Mouse (Mus musculus): ENCODE measurements around the gene Lsm7.
"Not testable (repeated sequence)": the region's sequence is repeated elsewhere in the genome, so short reads cannot be mapped to it uniquely, and the experiment has no call there.

Lsm7 gene

DNA sequence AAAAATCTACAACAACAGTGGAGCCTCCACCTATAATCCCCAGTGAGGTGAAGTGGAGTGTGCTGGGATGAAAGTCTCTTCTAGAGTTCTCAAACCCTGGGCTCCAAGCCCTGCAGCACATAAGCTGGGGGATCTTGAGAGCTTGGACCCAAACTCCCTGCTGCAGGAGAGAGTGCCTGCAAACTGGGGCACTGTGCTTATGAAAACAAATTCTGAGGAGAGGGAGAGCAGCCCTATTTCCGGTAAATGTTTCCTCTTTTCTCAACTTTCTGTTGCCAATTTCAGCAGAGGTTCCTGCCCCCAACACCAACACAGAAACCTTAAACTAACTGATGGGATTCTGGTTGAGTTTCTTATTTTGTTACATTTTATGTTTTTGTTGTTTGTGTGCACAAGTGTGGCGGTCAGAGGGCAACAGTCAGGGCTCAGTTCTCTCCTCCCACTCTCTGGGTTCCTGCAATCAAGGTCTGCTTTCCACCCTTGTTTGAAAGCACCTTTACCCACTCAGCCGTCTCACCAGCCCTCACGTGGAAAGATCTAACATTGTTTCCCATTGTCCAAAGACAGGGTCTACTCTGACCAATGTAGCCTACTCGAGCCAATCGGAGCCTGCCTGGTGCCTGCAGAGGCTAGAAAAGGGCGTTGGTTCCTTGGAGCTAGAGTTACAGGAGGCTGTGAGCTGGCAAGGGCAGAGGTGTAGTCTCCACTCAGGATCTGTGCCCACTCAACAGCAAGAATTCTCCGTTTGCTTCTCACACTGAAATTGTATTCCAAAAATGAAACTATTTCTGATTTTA, 31.0 kb downstream of the Lsm7 start:
- in situ Hi-C loops (cut with MboI; ENCODE audit: low pct_unique_long_range_greater_than_20kb in 1 of 2, low sequenced_read_pairs in 2 of 2, unreplicated experiment in 1 of 2), result loop anchor here (5.0 to 10.0 kb wide), 3 partner anchors 53 to 173 kb away; no protein-coding TSS in a partner anchor

DNA sequence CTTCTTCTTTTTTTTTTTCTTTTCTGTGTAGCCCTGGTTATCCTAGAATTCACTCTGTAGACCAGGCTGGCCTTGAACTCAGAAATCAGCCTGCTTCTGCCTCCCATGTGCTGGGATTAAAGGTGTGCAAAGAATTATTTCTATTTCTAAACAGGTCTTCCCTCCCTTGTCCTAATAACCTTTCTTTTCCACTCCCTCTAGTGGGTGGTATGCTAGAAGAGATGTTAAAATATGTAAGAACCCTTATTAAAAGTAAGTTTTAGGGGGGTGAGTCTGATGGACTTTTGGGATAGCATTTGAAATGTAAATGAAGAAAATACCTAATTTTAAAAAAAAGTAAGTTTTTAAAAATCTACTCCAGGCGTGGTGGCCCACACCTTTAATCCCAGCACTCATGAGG, 31.7 kb downstream of the Lsm7 start:
- in situ Hi-C loops (cut with MboI; ENCODE audit: low pct_unique_long_range_greater_than_20kb in 1 of 2, low sequenced_read_pairs in 2 of 2, unreplicated experiment in 1 of 2), result loop anchor here (5.0 to 10.0 kb wide), 3 partner anchors 54 to 174 kb away; no protein-coding TSS in a partner anchor

DNA sequence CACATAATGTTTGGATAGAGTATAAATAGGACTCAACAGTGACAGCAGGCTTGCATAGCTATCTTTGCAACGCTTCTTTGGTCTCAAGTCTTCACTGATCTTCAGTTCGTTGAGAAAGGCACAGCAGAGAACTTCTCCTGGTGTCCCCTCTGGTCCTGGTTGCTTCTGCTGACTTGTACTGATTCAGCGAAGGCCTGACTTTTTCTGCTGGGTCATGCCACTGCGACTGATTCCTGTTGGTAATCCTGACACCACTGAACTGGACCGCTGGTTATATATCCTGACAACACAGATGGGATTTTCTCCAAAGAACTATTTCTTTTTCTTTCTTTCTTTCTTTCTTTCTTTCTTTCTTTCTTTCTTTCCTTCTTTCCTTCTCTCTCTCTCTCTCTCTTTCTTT, 32.5 kb downstream of the Lsm7 start:
- in situ Hi-C loops (cut with MboI; ENCODE audit: low pct_unique_long_range_greater_than_20kb in 1 of 2, low sequenced_read_pairs in 2 of 2, unreplicated experiment in 1 of 2), result loop anchor here (5.0 to 10.0 kb wide), 3 partner anchors 55 to 175 kb away; no protein-coding TSS in a partner anchor

GRCm38 (mm10) chr10:80821991-80822390, 33.0 kb downstream of the Lsm7 start:
- in situ Hi-C loops (cut with MboI; ENCODE audit: low pct_unique_long_range_greater_than_20kb in 1 of 2, low sequenced_read_pairs in 2 of 2, unreplicated experiment in 1 of 2), result loop anchor here (5.0 to 10.0 kb wide), 3 partner anchors 55 to 175 kb away; no protein-coding TSS in a partner anchor

- in situ Hi-C loops (cut with MboI; ENCODE audit: low pct_unique_long_range_greater_than_20kb in 1 of 2, low sequenced_read_pairs in 2 of 2, unreplicated experiment in 1 of 2), result no loop called here
These were observed 35.6 kb downstream of the Lsm7 start for GRCm38 (mm10) chr10:80819406-80819805.

DNA sequence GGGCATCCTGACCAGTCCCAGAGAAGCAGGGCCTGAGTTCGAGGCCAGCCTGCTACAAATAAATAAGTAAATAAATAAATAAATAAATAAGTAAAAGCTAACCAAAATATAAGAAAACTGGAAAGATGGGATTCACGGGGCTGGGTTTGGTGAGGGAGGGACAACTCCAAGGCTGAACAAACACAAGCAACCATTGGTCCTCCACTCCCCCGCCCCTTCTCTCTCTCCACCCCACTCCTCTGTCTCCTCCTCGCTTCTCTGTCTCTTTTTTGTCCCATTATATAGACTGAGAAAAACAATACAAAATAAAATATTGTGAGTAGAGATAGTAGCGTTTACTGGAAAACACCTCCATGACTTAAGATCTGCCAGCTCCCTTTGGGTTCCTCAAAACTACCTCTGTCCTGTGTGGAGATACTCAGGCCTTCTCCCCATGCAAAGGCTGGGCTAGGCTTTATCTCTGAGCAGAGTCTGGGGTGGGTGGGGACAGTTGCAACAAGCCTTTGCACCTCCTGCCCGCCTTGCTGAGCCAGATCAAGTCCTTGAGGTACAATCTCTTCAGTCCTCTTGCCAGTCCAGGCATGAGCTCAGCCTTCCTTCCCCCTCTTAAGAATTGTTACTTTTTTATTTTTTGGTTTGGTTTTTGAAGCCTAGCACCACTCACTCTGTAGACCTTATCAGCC, 36.3 kb downstream of the Lsm7 start:
- in situ Hi-C loops (cut with MboI; ENCODE audit: low pct_unique_long_range_greater_than_20kb in 1 of 2, low sequenced_read_pairs in 2 of 2, unreplicated experiment in 1 of 2), result no loop called here

- in situ Hi-C loops (cut with MboI; ENCODE audit: low pct_unique_long_range_greater_than_20kb in 1 of 2, low sequenced_read_pairs in 2 of 2, unreplicated experiment in 1 of 2), result not testable (repeated sequence)
These were observed 37.1 kb downstream of the Lsm7 start for GRCm38 (mm10) chr10:80817955-80818354.

DNA sequence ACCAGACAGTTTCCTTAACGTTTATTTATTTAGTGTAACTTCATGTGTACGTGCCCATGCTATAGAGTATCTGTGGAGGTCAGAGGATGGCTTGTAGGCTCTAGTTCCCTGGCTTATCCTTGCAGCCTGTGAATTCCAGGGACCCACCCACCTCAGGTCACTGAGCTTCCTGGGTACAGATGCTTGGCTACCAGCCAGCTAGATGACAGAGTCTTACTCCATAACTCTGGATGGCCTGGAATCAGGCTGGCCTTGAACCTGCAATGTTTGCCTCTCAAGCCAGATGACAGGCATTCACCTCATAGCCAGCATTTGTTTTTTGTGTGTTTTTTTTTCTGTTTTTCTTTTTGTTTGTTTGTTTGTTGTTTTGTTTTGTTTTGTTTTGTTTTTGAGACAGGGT, 37.8 kb downstream of the Lsm7 start:
- in situ Hi-C loops (cut with MboI; ENCODE audit: low pct_unique_long_range_greater_than_20kb in 1 of 2, low sequenced_read_pairs in 2 of 2, unreplicated experiment in 1 of 2), result no loop called here

DNA sequence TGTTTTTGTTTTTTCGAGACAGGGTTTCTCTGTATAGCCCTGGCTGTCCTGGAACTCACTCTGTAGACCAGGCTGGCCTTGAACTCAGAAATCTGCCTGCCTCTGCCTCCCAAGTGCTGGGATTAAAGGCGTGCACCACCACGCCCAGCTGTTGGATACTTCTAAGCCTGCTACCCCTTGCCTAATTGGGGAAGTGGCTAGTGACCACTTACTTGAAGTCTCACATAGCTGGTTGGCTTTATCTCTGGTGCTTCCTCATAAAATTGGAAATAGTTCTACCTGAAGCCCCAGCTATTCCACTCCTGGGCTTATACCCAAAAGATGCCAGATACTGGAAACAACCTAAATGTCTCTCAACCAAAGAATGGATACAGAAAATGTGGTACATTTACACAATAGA, 38.7 kb downstream of the Lsm7 start:
- in situ Hi-C loops (cut with MboI; ENCODE audit: low pct_unique_long_range_greater_than_20kb in 1 of 2, low sequenced_read_pairs in 2 of 2, unreplicated experiment in 1 of 2), result not testable (repeated sequence)

DNA sequence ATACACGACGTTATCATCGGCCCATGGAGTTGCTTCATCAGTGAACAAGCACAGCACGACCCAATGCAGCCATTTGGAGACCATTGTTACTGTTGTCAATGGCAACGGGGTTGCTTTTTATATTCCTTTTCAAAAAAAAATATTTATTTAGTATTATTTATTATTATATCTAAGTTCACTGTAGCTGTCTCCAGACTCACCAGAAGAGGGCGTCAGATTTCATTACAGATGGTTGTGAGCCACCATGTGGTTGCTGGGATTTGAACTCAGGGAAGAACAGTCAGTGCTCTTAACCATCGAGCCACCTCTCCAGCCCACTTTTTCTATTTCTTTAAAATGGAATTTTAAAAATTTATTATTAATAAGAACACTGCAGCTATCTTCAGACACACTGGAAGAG, 40.2 kb downstream of the Lsm7 start:
- in situ Hi-C loops (cut with MboI; ENCODE audit: low pct_unique_long_range_greater_than_20kb in 1 of 2, low sequenced_read_pairs in 2 of 2, unreplicated experiment in 1 of 2), result no loop called here

DNA sequence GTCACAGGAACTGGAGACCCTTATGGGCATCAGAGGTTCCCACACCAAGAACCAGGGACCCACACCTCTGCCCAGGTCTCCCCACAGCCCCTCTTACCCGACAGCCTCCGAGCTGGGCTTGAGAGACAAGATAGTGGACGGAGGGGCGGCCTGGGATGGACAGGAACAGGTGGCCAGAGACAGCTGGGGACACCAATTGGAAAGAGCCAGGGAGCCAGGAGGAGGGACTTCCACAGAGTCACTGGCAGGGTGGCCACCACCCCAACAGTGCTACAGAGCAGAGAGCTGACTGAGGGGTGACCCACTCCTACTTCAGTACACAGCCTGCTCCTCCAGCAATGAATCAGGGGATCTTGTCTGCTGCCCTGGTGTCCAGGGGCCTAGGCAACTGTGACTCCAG, 41.6 kb downstream of the Lsm7 start, which contains the start of gene Jsrp1:
Jsrp1 (minus strand) TSS at position 133 of the 400 bp plus-strand sequence.
- in situ Hi-C loops (cut with MboI; ENCODE audit: low pct_unique_long_range_greater_than_20kb in 1 of 2, low sequenced_read_pairs in 2 of 2, unreplicated experiment in 1 of 2), result no loop called here

GRCm38 (mm10) chr10:80812391-80813041, 42.5 kb downstream of the Lsm7 start:
- in situ Hi-C loops (cut with MboI; ENCODE audit: low pct_unique_long_range_greater_than_20kb in 1 of 2, low sequenced_read_pairs in 2 of 2, unreplicated experiment in 1 of 2), result no loop called here

- in situ Hi-C loops (cut with MboI; ENCODE audit: low pct_unique_long_range_greater_than_20kb in 1 of 2, low sequenced_read_pairs in 2 of 2, unreplicated experiment in 1 of 2), result no loop called here
These were observed 44.9 kb downstream of the Lsm7 start for GRCm38 (mm10) chr10:80810084-80810483.

GRCm38 (mm10) chr10:80808985-80809632, 45.9 kb downstream of the Lsm7 start:
- in situ Hi-C loops (cut with MboI; ENCODE audit: low pct_unique_long_range_greater_than_20kb in 1 of 2, low sequenced_read_pairs in 2 of 2, unreplicated experiment in 1 of 2), result loop anchor here in 1 of 2 experiments (5.0 kb wide), 1 partner anchor 62 kb away; no protein-coding TSS in a partner anchor

DNA sequence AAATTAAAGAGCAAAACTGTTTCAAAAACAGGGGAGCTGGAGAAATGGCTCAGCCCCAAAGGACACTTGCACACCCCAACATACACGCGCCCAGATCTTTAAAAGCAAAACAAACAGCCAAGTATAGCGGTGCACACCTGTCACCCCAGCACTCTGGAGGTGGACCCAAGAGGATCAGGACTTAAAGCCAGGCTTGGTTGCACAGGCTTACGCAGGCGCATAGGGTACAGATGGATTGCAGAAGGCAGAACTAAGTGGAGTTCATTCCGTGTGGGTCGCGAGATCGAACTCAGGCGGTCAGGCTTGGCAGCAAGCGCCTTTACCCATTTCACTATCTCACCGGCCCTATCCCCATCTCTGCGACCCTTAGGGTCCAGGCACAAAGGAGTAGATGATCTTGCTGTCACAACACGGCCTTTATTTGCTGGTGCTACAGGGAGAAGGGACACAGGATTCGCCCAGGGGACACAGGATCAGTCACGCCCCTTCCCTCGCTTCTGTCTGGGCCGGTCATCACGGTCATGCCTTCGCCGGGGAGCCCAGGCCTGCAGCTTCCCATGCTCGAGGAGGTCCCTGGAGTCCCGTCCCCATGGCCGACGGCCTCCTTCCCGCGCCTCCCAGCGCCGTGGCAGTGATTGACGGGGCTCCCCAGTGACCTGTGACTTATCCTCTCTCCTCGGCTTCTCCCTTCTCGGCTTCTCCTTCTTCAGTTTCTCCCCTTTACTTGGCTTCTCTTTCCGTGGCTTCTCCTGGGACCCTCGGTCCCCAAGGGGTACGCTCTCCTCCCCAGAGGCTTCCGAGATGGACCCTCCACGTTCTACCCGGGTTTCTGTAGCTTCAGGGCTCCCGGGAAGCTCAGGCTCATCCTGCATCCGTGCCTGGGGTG, 46.7 kb downstream of the Lsm7 start:
- in situ Hi-C loops (cut with MboI; ENCODE audit: low pct_unique_long_range_greater_than_20kb in 1 of 2, low sequenced_read_pairs in 2 of 2, unreplicated experiment in 1 of 2), result loop anchor here in 1 of 2 experiments (5.0 kb wide), 1 partner anchor 61 kb away; no protein-coding TSS in a partner anchor

GRCm38 (mm10) chr10:80807057-80807627, 47.9 kb downstream of the Lsm7 start:
- in situ Hi-C loops (cut with MboI; ENCODE audit: low pct_unique_long_range_greater_than_20kb in 1 of 2, low sequenced_read_pairs in 2 of 2, unreplicated experiment in 1 of 2), result loop anchor here in 1 of 2 experiments (5.0 kb wide), 1 partner anchor 60 kb away; no protein-coding TSS in a partner anchor
